Mouse (Mus musculus) C2C12 (cell line): ENCODE measurements at regions not wholly inside any gene's neighbourhood (a gene's known extent, or its start where the extent isn't known, plus 50 kb on each side); places are given as distances from the start of the nearest gene placed in this dataset.

Experiments used
- CTCF ChIP-seq: IDR thresholded peaks from one replicate; pipeline ENCODE4 v1.5.1; 2011; ENCODE audit not compliant: control insufficient read depth, insufficient read depth, insufficient read length
- FOSL1 ChIP-seq: IDR thresholded peaks from one replicate; pipeline ENCODE4 v1.8.0; 2011; ENCODE audit warnings: mild to moderate bottlenecking, low read length; ENCODE audit not compliant: poor library complexity, insufficient read depth, severe bottlenecking
- MAX ChIP-seq: IDR thresholded peaks from one replicate; pipeline ENCODE4 v1.6.1; 2011; ENCODE audit warnings: mild to moderate bottlenecking, control low read depth
- MYOG ChIP-seq: IDR thresholded peaks from one replicate; pipeline ENCODE4 v1.6.1; 2011; ENCODE audit not compliant: control insufficient read depth, insufficient read length; ENCODE audit errors: extremely low read depth

GRCm38 (mm10) chr14:25359824-25360294, 99.1 kb upstream of the Zmiz1 start:
- TF ChIP-seq CTCF (no peak), MAX (no peak), MYOG (no peak), FOSL1 (no peak)
